Mouse (Mus musculus): ENCODE data around the gene Ankrd2.

GRCm38 (mm10) chr19:41991926-41992477, 43.8 kb upstream of the Ankrd2 start:
- TF ChIP-seq CTCF (IDR thresholded peaks at IDR 0.05; ENCODE audit: low read depth, low read length), result no peak
- TF ChIP-seq GATA1 (IDR thresholded peaks at IDR 0.05; ENCODE audit: borderline replicate concordance, low read length), result no peak
- no peak for TF ChIP-seq TAL1 (conservative IDR thresholded peaks at IDR 0.05; ENCODE audit: low read depth, low read length)
- no peak for TF ChIP-seq POLR2AphosphoS5 (IDR thresholded peaks at IDR 0.05; ENCODE audit: insufficient replicate concordance, low read depth, low read length)
- no peak for TF ChIP-seq GATA2 (IDR thresholded peaks at IDR 0.05; ENCODE audit: borderline replicate concordance, low read depth, low read length)
